9 mouse cellular contexts compared by ENCODE assay signal in the genomic region with DNA sequence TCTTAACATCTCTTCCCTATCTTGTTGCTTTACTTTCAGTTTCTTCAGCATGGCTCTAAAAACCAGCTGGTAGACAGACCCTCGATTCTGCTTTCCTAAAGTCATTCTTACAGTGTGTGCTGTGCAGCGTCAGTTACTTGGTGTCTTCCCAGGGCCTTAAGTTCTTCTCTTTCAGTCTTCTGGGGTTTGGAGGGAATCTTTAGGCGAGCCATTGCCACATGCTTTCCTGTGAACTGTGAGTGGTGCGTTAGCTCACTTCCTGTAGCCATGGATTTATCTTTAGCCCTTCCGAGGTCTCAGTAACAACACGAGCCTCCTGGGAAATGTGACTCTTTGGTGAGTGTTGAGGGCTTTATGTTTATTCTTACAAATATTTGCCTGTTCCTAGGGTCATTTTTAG.
A peak's percentile ranks its signal among the peaks of the same experiment; 100 is the strongest.
DNase-seq lines count a peak whose midpoint lies in the region; ATAC-seq and TF ChIP-seq lines count a peak whose summit lies in the region.
"Had no signal": no experiment of that assay in that cellular context is flagged by ENCODE, and none has a peak within 500 bp of the region (broad histone marks: within the 10 kb centered on the region; RNA-seq: fewer than 3 reads in every experiment).

No protein-coding gene starts in this region.

- H3K4me1 ChIP-seq in intestine, postnatal 0 days (replicated peaks; ENCODE audit: control insufficient read depth, insufficient read depth, low read length): no peaks in the 10 kb centered on the region
- 0 out of 2 replicates have a peak, but pooled peaks cover 4% of the 10 kb centered on the region for H3K4me1 ChIP-seq in stomach, embryonic 15.5 days
- peaks cover 5% of the 10 kb centered on the region; the same call in 1 of the 2 replicates for H3K4me1 ChIP-seq in limb, embryonic 10.5 days
- H3K4me1 ChIP-seq: forebrain, embryonic 15.5 days had no signal

- no peaks in the 10 kb centered on the region for H3K9me3 ChIP-seq in intestine, postnatal 0 days (ENCODE audit: control insufficient read depth)
- no peaks in the 10 kb centered on the region for H3K9me3 ChIP-seq in stomach, embryonic 15.5 days
- no peaks in the 10 kb centered on the region for H3K9me3 ChIP-seq in limb, embryonic 10.5 days (replicated peaks)
- H3K9me3 ChIP-seq: forebrain, embryonic 15.5 days; neural tube, embryonic 13.5 days had no signal

- H3K4me2 ChIP-seq in intestine, postnatal 0 days (replicated peaks; ENCODE audit: low read depth): no peak overlapping the region
- no peak overlapping the region for H3K4me2 ChIP-seq in stomach, embryonic 15.5 days
- H3K4me2 ChIP-seq: forebrain, embryonic 15.5 days; neural tube, embryonic 13.5 days had no signal

- peak overlapping the region; percentile 2; the same call in 1 of the 2 replicates for H3K27ac ChIP-seq in intestine, postnatal 0 days (ENCODE audit: low read depth, low read length)
- peak overlapping the region; percentile 52; the same call in 1 of the 2 replicates for H3K27ac ChIP-seq in stomach, embryonic 15.5 days
- H3K27ac ChIP-seq in limb, embryonic 10.5 days: no peak overlapping the region
- H3K27ac ChIP-seq: forebrain, embryonic 15.5 days; neural tube, embryonic 13.5 days had no signal

- 52% methylated on average over 6 of the region's 6 CpGs for WGBS in intestine, postnatal 0 days
- 43% methylated on average over 6 of the region's 6 CpGs for WGBS in stomach, embryonic 15.5 days
- 69% methylated on average over 6 of the region's 6 CpGs for WGBS in limb, embryonic 10.5 days

- no peak overlapping the region for H3K9ac ChIP-seq in intestine, postnatal 0 days (ENCODE audit: low read depth, low read length)
- H3K9ac ChIP-seq in stomach, embryonic 15.5 days: no peak overlapping the region
- H3K9ac ChIP-seq: forebrain, embryonic 15.5 days; neural tube, embryonic 13.5 days had no signal

- no peaks in the 10 kb centered on the region for H3K27me3 ChIP-seq in intestine, postnatal 0 days (replicated peaks; ENCODE audit: control insufficient read depth, insufficient read depth, low read length)
- no peaks in the 10 kb centered on the region for H3K27me3 ChIP-seq in stomach, embryonic 15.5 days (replicated peaks)
- H3K27me3 ChIP-seq in limb, embryonic 10.5 days (ENCODE audit: low read depth, poor library complexity, severe bottlenecking): no peaks in the 10 kb centered on the region
- H3K27me3 ChIP-seq: forebrain, embryonic 15.5 days; neural tube, embryonic 13.5 days had no signal

- no peak for TF ChIP-seq CTCF in intestine, postnatal 0 days (IDR thresholded peaks at IDR 0.05; ENCODE audit: low read depth)

- ATAC-seq in common myeloid progenitor, adult 5-6 weeks (replicated peaks; ENCODE audit: low read depth, poor library complexity, severe bottlenecking): peak; percentile 78
- ATAC-seq in intestine, postnatal 0 days: no peak
- no peak for ATAC-seq in stomach, embryonic 15.5 days (ENCODE audit: insufficient read depth, low FRiP score, low read depth)
- ATAC-seq: forebrain, embryonic 15.5 days had no signal

- H3K4me3 ChIP-seq in intestine, postnatal 0 days (ENCODE audit: low read depth, low read length): no peak overlapping the region
- H3K4me3 ChIP-seq in stomach, embryonic 15.5 days (replicated peaks): no peak overlapping the region
- H3K4me3 ChIP-seq in limb, embryonic 10.5 days: no peak overlapping the region
- H3K4me3 ChIP-seq: forebrain, embryonic 15.5 days; neural tube, embryonic 13.5 days had no signal

- H3K36me3 ChIP-seq in intestine, postnatal 0 days (ENCODE audit: control insufficient read depth, insufficient read depth): peaks cover 6% of the 10 kb centered on the region; the same call in 1 of the 2 replicates
- H3K36me3 ChIP-seq in stomach, embryonic 15.5 days: no peaks in the 10 kb centered on the region
- H3K36me3 ChIP-seq in limb, embryonic 10.5 days: peaks cover 9% of the 10 kb centered on the region; the same call in 1 of the 2 replicates
- H3K36me3 ChIP-seq: forebrain, embryonic 15.5 days; neural tube, embryonic 13.5 days had no signal

- DNase-seq in lung, postnatal 36 days: peak; percentile 51
- no peak for DNase-seq in lung, postnatal 25 days (ENCODE audit: low spot score)
- no peak for DNase-seq in limb, embryonic 10.5 days (ENCODE audit: low spot score)
- no peak for DNase-seq in ovary, adult 18-20 months (ENCODE audit: low spot score)
